Mouse (Mus musculus) left cerebral cortex, postnatal 14 days (tissue): Measurements from ENCODE around the gene Gm5105. TPM values are rescaled to one million over a fixed set of nuclear protein-coding genes. Genes with fewer than 3 reads are reported as not detected.
A peak's percentile ranks its signal among the peaks of the same experiment; 100 is the strongest.

Source experiments
- DNase-seq, 2 experiments: peaks; one replicate each; pipeline ENCODE4 v3.0.0; 2021 to 2022; ENCODE audit warnings: low spot score in 2 of 2, mixed read lengths in 1 of 2
- intact Hi-C: fragments of 180-260 bp; cut with DNase I; formaldehyde crosslinking; loops from one replicate; pipeline ENCODE4 v1.15.1; 2025
- total RNA-seq, 2 experiments: library from RNA; stranded (reverse); gene quantifications; 2 replicates each; pipeline ENCODE4 v1.2.3; 2021

Gene Gm5105
- total RNA-seq, 2 experiments from 2014 or later, result not detected

- no peak for DNase-seq
- intact Hi-C loops, result no loop called here
These were observed 25.4 kb downstream of the Gm5105 start for GRCm38 (mm10) chr3:138041591-138042301.

DNA sequence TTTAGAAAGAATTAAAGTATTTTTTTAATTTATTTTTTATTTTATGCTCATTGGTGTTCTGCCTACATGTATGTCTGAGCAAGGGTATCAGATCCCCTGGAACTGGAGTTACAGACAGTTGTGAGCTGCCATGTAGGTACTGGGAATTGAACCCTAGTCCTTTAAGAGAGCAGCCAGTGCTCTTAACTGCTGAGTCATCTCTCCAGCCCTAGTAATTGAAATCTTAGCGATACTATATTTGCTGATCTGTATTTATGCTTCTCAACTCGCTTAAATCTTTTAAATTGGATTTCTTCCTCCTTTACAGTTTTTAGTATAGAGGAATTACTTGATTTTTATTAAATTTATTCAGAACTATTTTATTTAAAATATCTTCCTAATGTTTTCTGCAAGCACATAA is 26.2 kb downstream of the Gm5105 start:
- intact Hi-C loops, result no loop called here
- DNase-seq, result no peak

DNA sequence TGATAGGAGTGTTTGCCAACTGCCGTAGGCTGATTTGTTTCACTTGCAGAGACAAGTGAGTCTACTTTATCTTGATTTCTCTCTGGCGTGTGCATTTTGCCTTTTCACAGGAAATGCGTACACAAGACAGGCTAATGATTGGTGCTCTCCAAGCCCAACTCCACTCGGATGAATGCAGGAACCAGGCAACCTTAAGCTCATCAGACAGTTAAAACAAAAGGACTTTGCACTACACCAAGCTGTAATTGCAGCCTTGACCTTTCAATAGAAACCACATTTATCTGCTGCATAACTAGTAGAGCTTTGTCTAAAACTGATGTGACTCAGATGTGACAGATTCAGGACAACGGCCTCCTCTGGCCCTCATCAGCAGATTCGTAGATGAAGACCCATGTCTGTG is 33.2 kb downstream of the Gm5105 start:
- DNase-seq, result no peak
- intact Hi-C loops, result no loop called here

- DNase-seq, result no peak
- intact Hi-C loops, result no loop called here
These were observed 36.6 kb downstream of the Gm5105 start for GRCm38 (mm10) chr3:138030563-138030962.

DNA sequence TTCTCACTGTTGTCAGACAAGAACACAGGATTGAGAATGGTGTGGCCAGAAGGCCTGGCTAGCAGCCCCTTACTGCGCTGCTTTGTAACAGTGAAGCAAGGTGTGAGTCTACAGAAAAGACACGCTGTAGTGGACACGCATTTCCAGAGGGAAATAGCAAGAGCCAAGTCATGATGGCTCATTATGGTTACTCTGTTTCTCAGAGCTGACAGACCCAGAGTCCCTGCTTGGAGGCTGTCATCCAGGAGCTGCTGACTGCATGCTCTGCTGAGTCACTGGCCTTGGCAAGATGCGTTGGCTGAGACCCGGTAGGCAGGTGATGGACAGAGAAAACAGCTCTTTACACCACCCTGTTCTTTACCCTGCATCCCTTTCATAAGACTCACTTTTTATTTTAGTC is 37.8 kb downstream of the Gm5105 start:
- peak; percentile 26 to 28 for DNase-seq
- intact Hi-C loops, result no loop called here

GRCm38 (mm10) chr3:138027575-138028362 is 39.4 kb downstream of the Gm5105 start:
- DNase-seq, result no peak

GRCm38 (mm10) chr3:138026286-138026685 is 40.9 kb downstream of the Gm5105 start:
- DNase-seq, result peak; percentile 21 to 36
- intact Hi-C loops, result no loop called here

More at GRCm38 (mm10) chr3:138027575-138028362, 39.4 kb downstream of the Gm5105 start:
- intact Hi-C loops, result no loop called here

DNA sequence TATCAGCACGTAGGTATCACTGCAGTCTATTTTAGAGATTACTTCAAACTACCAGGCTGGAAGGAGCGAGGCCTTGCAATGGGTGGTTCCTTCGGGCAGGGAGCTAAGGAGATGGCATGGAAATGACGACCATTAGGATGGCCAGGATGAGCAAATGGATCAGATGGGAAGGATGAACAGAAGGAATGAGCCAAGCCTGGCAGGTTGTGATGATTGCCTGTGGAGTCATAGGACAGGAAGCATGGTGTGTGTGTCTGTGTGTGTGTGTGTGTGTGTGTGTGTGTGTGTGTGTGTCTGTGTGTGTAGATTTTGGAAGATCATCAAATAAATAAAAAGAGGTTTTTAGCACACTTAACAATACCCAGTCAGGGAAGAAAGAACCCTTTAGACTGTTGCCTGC is 44.5 kb downstream of the Gm5105 start:
- intact Hi-C loops, result no loop called here
- no peak for DNase-seq

GRCm38 (mm10) chr3:138022003-138022402 is 45.2 kb downstream of the Gm5105 start:
- intact Hi-C loops, result no loop called here

DNA sequence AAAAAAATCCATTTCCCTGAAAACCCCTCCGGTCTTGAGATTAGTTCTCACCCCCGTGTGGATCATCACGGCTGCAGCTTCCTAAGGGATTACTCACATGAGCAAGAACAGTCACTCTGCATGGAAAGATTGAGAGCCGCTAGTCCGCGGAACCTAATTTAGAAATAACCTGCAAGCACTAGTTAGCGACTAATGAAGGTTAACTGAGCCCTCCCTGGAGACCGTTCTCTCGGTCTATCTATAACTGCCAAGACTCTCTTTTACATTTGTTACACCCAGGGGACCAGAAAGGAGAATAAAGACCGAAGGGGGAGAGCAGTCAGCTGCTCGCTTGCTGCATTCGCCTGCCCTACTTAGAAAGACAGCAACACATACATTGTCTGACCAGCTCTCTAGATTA is 50.4 kb downstream of the Gm5105 start:
- intact Hi-C loops, result no loop called here
- DNase-seq, result no peak

More at GRCm38 (mm10) chr3:138022003-138022402, 45.2 kb downstream of the Gm5105 start:
- DNase-seq, result no peak

DNA sequence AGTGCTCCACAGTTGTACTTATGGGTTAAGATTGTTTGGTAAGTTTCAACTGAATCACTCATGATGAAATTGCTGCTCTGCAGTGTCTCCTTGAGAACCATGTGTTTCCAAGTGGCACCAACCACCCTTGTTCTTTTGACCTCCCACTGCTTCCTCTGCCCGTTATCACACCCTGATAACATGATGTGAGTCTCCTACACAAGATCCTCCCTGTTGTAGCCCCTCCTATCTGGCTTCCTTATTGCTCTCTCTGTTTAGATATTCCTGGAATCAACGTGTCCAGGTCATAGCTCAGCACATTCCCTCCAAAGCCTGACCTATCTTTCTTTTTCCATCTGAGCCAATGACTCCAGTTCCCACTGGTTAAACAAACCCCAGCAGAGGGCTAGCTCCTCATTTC is 52.5 kb downstream of the Gm5105 start:
- intact Hi-C loops, result no loop called here

DNA sequence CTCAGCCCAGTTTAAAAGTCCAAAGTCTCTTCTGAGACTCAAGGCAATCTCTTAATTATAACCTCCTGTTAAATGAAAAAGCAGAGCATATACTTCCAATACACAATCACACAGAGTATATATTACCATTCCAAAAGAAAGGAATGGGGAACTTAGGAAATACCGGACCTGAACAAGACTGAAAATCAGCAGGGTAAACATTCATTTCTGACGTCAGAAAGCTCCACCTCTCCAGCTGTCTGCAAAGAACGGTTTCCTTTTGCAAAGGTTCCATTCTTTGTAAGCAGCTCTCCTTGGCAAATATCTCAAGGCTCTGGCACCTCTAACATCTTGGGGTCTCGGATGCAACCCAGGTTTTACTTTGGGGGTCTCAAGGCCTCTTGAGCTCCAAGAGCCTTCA is 54.8 kb downstream of the Gm5105 start:
- intact Hi-C loops, result no loop called here
- no peak for DNase-seq

More for the DNA sequence above, 52.5 kb downstream of the Gm5105 start:
- DNase-seq, result no peak

DNA sequence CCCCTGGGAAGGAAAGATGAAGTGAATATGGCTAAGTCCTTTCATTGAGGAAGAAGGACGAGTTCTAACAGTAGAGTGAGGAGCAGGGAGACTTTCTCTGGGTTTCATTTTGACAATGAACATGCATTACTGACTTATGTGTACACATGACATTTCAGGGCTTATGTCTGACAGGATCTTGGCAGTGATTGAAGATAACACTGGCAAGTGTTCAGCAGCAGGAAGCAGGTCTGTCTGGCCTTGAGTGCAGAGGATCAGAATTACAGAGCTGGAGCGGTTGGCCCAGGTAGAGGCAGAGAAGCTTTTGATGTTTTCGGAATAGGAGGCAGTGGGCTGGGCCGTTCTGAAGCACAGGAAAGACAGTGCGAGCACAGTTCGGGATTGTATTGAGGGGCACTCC is 59.0 kb downstream of the Gm5105 start:
- intact Hi-C loops, result no loop called here
- DNase-seq, result no peak

DNA sequence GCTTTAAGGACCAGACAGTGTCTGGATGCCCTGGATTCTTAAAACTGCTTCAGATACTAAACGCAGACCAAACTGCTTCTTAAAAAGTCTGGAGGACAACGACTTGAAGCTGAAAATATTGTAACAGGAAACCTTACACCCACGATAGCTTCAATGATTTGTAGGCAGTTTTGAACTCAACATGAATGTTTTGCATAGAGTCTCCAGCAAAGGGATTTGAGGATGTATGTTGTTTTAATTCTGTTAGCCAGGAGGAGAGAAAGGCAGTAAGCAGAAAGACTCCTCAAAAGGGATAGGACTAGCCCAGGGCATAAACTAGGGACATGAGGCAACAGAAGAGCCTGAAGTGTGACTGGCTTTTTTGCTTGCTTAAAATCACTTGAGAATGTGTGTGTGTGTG is 60.3 kb downstream of the Gm5105 start:
- DNase-seq, result no peak
- intact Hi-C loops, result no loop called here

GRCm38 (mm10) chr3:138003264-138003663 is 63.9 kb downstream of the Gm5105 start:
- DNase-seq, result no peak
- intact Hi-C loops, result no loop called here

GRCm38 (mm10) chr3:138002545-138002944 is 64.6 kb downstream of the Gm5105 start:
- intact Hi-C loops, result no loop called here
- DNase-seq, result no peak

DNA sequence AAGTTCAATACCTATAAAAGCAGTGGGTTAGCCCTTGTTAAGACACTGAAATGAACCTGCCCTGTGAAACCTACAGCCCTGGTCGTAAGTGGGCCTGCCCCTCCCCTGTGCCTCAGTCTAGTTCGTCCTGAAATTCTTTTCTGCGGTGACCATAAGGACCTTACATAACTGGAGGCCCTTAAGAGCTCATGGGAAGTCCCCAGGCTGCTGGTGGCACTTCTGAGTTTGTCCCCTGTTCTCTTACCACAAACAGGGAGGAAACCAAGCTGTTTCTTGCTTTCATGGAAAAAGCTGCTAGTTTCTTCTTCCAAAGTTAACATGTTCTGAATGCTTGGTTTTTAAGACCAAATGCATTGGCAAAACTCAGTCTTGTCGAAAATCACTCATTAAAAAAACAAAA is 65.3 kb downstream of the Gm5105 start:
- DNase-seq, result no peak
- intact Hi-C loops, result no loop called here

DNA sequence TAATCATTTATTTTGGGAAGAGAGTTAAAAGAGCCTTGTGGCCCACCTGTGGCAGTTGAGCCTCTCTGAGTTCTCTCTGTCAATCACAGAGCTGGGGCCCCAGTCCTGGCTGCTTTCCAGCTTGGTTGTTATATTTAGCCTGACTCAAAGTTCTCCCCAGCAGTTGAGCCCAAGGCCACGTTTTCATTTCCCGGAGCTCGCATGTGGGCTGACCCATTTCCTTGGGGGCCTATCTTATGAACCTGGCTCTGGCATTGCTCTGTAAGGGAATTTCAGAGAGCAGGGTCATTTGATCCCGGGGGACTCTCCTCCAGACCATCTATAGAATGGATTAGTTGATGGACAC is 66.5 kb downstream of the Gm5105 start:
- intact Hi-C loops, result no loop called here
- peak in 1 of 2 experiments; percentile 54 for DNase-seq

GRCm38 (mm10) chr3:138000062-138000723 is 67.0 kb downstream of the Gm5105 start:
- intact Hi-C loops, result no loop called here
- no peak for DNase-seq

DNA sequence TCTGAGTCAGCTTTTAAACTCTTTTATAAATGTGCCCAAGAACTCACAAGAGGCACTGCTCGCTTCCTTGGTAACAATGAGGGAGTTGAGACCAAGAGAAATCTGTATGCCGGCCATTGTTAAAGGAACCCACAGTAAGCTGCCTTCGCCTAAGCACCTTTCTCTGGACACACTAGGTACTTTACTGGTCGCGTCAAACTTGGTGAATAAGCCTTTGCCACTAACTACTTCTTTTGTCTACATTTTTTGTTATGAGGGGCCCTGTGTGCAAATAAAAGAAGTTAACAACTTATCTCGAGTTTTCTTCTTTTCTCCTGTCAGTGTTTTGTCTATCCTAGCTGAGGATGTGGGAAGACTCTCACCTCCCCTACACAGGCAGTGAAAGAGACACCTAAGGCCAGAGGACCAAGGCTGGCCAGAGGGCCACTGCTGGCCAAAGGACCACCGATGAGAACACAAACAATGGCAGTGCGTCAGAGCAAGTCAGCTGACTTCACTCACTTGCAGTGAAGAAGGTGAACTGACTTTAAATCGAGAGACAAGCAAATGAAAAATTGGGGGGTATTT is 67.9 kb downstream of the Gm5105 start:
- DNase-seq, result no peak
- intact Hi-C loops, result no loop called here
